Mouse (Mus musculus): ENCODE measurements around the gene Ly6f.

DNA sequence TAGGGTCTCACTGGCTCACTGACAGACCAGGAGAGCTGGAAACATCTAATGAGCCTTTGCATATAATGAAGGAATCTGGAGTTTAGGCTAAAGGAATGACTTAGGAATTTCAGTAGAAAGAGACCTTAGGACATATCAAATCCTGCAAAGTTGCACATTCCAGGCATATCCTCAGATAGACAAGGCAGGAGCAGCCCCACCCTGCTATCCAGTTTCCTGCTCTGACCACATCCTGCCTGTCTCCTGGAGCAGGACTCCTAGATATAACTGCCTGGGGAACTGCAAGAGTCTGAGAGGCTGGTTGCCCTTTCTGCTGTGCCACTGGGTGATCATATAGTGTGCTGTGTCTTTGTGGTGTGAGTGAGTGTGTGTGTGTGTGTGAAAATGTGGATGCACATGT, 1.9 kb downstream of the Ly6f start:
- no peak for TF ChIP-seq POLR2A (IDR thresholded peaks at IDR 0.05; ENCODE audit: borderline replicate concordance, extremely low read depth, insufficient read depth, insufficient read length, poor library complexity, severe bottlenecking)
- TF ChIP-seq CTCF (IDR thresholded peaks at IDR 0.05; ENCODE audit: borderline replicate concordance, extremely low read depth, insufficient read depth, insufficient read length), result no peak

All from brain, embryonic 14.5 days (tissue).